Mouse (Mus musculus) ES-E14 (cell line): Measurements from ENCODE around the gene Klhl12. TPM values are rescaled to one million over a fixed set of nuclear protein-coding genes. Genes with fewer than 3 reads are reported as not detected.
"Not testable (repeated sequence)": the region's sequence is repeated elsewhere in the genome, so short reads cannot be mapped to it uniquely, and the experiment has no call there.

ENCODE experiments used
- DNase-seq: peaks from one replicate; pipeline ENCODE4 v3.0.0-alpha.2; 2013; ENCODE audit warnings: low read depth, low spot score
- H3K27ac ChIP-seq: 2 replicates; pipeline ENCODE4 v1.5.1; 2012; ENCODE audit warnings: low read depth, mild to moderate bottlenecking, low read length, moderate library complexity, mixed read lengths; ENCODE audit not compliant: poor library complexity, insufficient read depth, severe bottlenecking
- H3K36me3 ChIP-seq: 2 replicates; pipeline ENCODE4 v1.6.1; 2012; ENCODE audit warnings: mild to moderate bottlenecking, low read length, moderate library complexity, mixed read lengths; ENCODE audit not compliant: control insufficient read depth, poor library complexity, insufficient read depth, severe bottlenecking
- H3K4me1 ChIP-seq, 2 experiments: fragments of 150-350 bp in 1 of 2; sonication (generic) in 1 of 2; 2 replicates each; pipeline ENCODE4 v1.6.1; 2012; ENCODE audit warnings: low read length in 2 of 2, mild to moderate bottlenecking in 1 of 2, mixed read lengths in 1 of 2; ENCODE audit not compliant: control insufficient read depth in 2 of 2, insufficient read depth in 2 of 2, poor library complexity in 1 of 2
- H3K4me3 ChIP-seq, 2 experiments: fragments of 150-350 bp in 1 of 2; sonication (generic) in 1 of 2; 2 replicates each; pipeline ENCODE4 v1.5.1; 2012; ENCODE audit warnings: low read length in 2 of 2, low read depth in 1 of 2, mild to moderate bottlenecking in 1 of 2, mixed read lengths in 1 of 2; ENCODE audit not compliant: insufficient read depth in 1 of 2, poor library complexity in 1 of 2, severe bottlenecking in 1 of 2
- H3K9ac ChIP-seq: 2 replicates; pipeline ENCODE4 v1.6.1; 2012; ENCODE audit warnings: low read depth, mild to moderate bottlenecking, low read length, mixed read lengths; ENCODE audit not compliant: poor library complexity, insufficient read depth, severe bottlenecking
- H3K9me3 ChIP-seq: fragments of 150-350 bp; sonication (generic); 2 replicates; pipeline ENCODE4 v1.6.1; 2012; ENCODE audit warnings: low read depth, mild to moderate bottlenecking, low read length; ENCODE audit not compliant: control insufficient read depth, insufficient read depth
- CHD2 ChIP-seq: IDR thresholded peaks from 2 replicates; pipeline ENCODE4 v1.6.1; 2014; ENCODE audit warnings: mild to moderate bottlenecking, low read depth, low read length, inconsistent platforms
- HCFC1 ChIP-seq: IDR thresholded peaks from 2 replicates; pipeline ENCODE4 v1.6.1; 2012; ENCODE audit warnings: low read length, inconsistent platforms, borderline replicate concordance; ENCODE audit not compliant: insufficient read depth
- MAFK ChIP-seq: IDR thresholded peaks from 2 replicates; pipeline ENCODE4 v1.6.1; 2014; ENCODE audit warnings: mild to moderate bottlenecking, low read depth, low read length, inconsistent platforms; ENCODE audit not compliant: insufficient read depth
- ZC3H11A ChIP-seq: IDR thresholded peaks from 2 replicates; pipeline ENCODE4 v1.6.1; 2012; ENCODE audit warnings: low read depth, mild to moderate bottlenecking, inconsistent platforms, low read length, borderline replicate concordance
- ZNF384 ChIP-seq: IDR thresholded peaks from 2 replicates; pipeline ENCODE4 v1.6.1; 2012; ENCODE audit warnings: low read depth, low read length, inconsistent platforms
- in situ Hi-C, 2 experiments: fragments of 600-800 bp; cut with MboI; formaldehyde crosslinking; loops; one replicate each; pipeline ENCODE4 v1.15.1; 2025; ENCODE audit warnings: low sequenced_read_pairs in 2 of 2, inconsistent platforms in 1 of 2; ENCODE audit not compliant: unreplicated experiment in 2 of 2
- total RNA-seq: library from RNA; depleted of rRNA; stranded (reverse); fragments of 300-350 nt; gene quantifications from 2 replicates; pipeline ENCODE4 v1.2.3, GENCODE M21; 2012

Klhl12 gene
- total RNA-seq, 1 experiment = 22.7 TPM

- H3K9me3 ChIP-seq = no peaks in the 10 kb centered on the region
- peak overlapping the region; percentile 89 for H3K27ac ChIP-seq
- peaks cover 4 to 23% of the 10 kb centered on the region in 2 experiments for H3K4me1 ChIP-seq
- no peak overlapping the region for H3K4me3 ChIP-seq
- DNase-seq = no peak
- peaks cover 13% of the 10 kb centered on the region for H3K36me3 ChIP-seq
- TF ChIP-seq MAFK (peak; percentile 59; the same call in 1 of the 2 replicates), CHD2 (no peak), ZC3H11A (no peak), HCFC1 (no peak)
- in situ Hi-C loops = no loop called here
- H3K9ac ChIP-seq = no peak overlapping the region
Observed at GRCm38 (mm10) chr1:134433473-134433872, 21.9 kb upstream of the Klhl12 start.

- peaks cover 4% of the 10 kb centered on the region; the same call in 1 of the 2 replicates for H3K36me3 ChIP-seq
- DNase-seq = peak; percentile 87
- in situ Hi-C loops = no loop called here
- TF ChIP-seq ZC3H11A (peak; percentile 31; the same call in 1 of the 2 replicates), HCFC1 (no peak), ZNF384 (peak; percentile 87)
- no peak overlapping the region for H3K9ac ChIP-seq
- no peak overlapping the region for H3K27ac ChIP-seq
- peak overlapping the region; percentile 8 to 36; a peak in 2 of 4 replicates for H3K4me3 ChIP-seq
- H3K4me1 ChIP-seq = peaks cover 4 to 18% of the 10 kb centered on the region in 2 experiments
- H3K9me3 ChIP-seq = no peaks in the 10 kb centered on the region; the same call in 1 of the 2 replicates
Observed at GRCm38 (mm10) chr1:134435414-134435813, 19.9 kb upstream of the Klhl12 start.

- no peak for DNase-seq
- no peak overlapping the region for H3K27ac ChIP-seq
- no peaks in the 10 kb centered on the region; a peak in 2 of 4 replicates for H3K4me1 ChIP-seq
- no peaks in the 10 kb centered on the region for H3K36me3 ChIP-seq
- no peak overlapping the region for H3K4me3 ChIP-seq
- no peak for TF ChIP-seq ZC3H11A
- no peak for TF ChIP-seq CHD2
- TF ChIP-seq MAFK = no peak
- TF ChIP-seq HCFC1 = no peak
- TF ChIP-seq ZNF384 = no peak
- H3K9ac ChIP-seq = no peak overlapping the region
- in situ Hi-C loops = no loop called here
- peaks cover 8% of the 10 kb centered on the region for H3K9me3 ChIP-seq
Observed at GRCm38 (mm10) chr1:134440437-134440836, 14.9 kb upstream of the Klhl12 start.

GRCm38 (mm10) chr1:134441737-134442136, 13.6 kb upstream of the Klhl12 start:
- H3K36me3 ChIP-seq, in situ Hi-C loops, H3K9ac ChIP-seq, DNase-seq, H3K27ac ChIP-seq, H3K9me3 ChIP-seq, H3K4me3 ChIP-seq, H3K4me1 ChIP-seq: not testable (repeated sequence)

- in situ Hi-C loops = no loop called here
- Histone ChIP-seq H3K36me3 (no peaks in the 10 kb centered on the region), H3K27ac (no peak overlapping the region), H3K9me3 (peaks cover 8% of the 10 kb centered on the region), H3K4me1 (no peaks in the 10 kb centered on the region), H3K9ac (no peak overlapping the region), H3K4me3 (no peak overlapping the region)
- no peak for DNase-seq
- no peak for TF ChIP-seq HCFC1
- TF ChIP-seq CHD2 = no peak
- no peak for TF ChIP-seq ZC3H11A
- TF ChIP-seq ZNF384 = no peak
- TF ChIP-seq MAFK = no peak
Observed at GRCm38 (mm10) chr1:134442394-134442793, 12.9 kb upstream of the Klhl12 start.

- DNase-seq, H3K9me3 ChIP-seq, H3K4me1 ChIP-seq, H3K27ac ChIP-seq, H3K9ac ChIP-seq, H3K36me3 ChIP-seq, H3K4me3 ChIP-seq, in situ Hi-C loops: not testable (repeated sequence)
Observed at GRCm38 (mm10) chr1:134443288-134443687, 12.0 kb upstream of the Klhl12 start.
